ENCODE assay signal across 8 mouse cellular contexts in genomic region chr13:63642617-63643016, GRCm38 (mm10).
A peak's percentile ranks its signal among the peaks of the same experiment; 100 is the strongest.
DNase-seq lines count a peak whose midpoint lies in the region; ATAC-seq lines count a peak whose summit lies in the region.

No protein-coding gene starts in this region.

- no peaks in the 10 kb centered on the region for H3K27me3 ChIP-seq in hindbrain, embryonic 16.5 days (replicated peaks; ENCODE audit: control insufficient read depth, insufficient read depth, low read length)

- H3K9me3 ChIP-seq in hindbrain, embryonic 16.5 days (ENCODE audit: control insufficient read depth, low read length), result no peaks in the 10 kb centered on the region

- WGBS in hindbrain, embryonic 16.5 days, result 44% methylated on average over 5 of the region's 5 CpGs

- peak; percentile 89 for DNase-seq in adrenal gland, adult 2 months
- peak; percentile 3 for DNase-seq in cerebellum, adult 9-11 months
- DNase-seq in gastrocnemius, postnatal 10 days, result peak; percentile 75
- DNase-seq in left cerebral cortex, postnatal 10 days (ENCODE audit: extremely low spot score in 1 of 2, low spot score in 2 of 2), result peak; percentile 13 to 89
- DNase-seq in lung, postnatal 4 days, result peak; percentile 85 to 92
- DNase-seq in telencephalon, adult 2 months (ENCODE audit: low read depth, low spot score), result peak; percentile 58
- DNase-seq in c-Kit-positive CD71-positive TER-119-positive erythroid progenitor cells, embryonic 14.5 days (ENCODE audit: low spot score), result no peak

- no peak overlapping the region for H3K27ac ChIP-seq in hindbrain, embryonic 16.5 days (ENCODE audit: low read depth, low read length)

- intact Hi-C loops in left cerebral cortex, postnatal 10 days (cut with DNase I), result no loop called here

- no peak overlapping the region for H3K4me3 ChIP-seq in hindbrain, embryonic 16.5 days (ENCODE audit: low read length)

- no peaks in the 10 kb centered on the region for H3K36me3 ChIP-seq in hindbrain, embryonic 16.5 days (ENCODE audit: control insufficient read depth, insufficient read depth, low read length)

- no peak overlapping the region for H3K9ac ChIP-seq in hindbrain, embryonic 16.5 days (ENCODE audit: low read depth, low read length)

- peak; percentile 76 for ATAC-seq in hindbrain, embryonic 16.5 days

- no peak overlapping the region for H3K4me2 ChIP-seq in hindbrain, embryonic 16.5 days (ENCODE audit: low read length)

- no peaks in the 10 kb centered on the region; the same call in 1 of the 2 replicates for H3K4me1 ChIP-seq in hindbrain, embryonic 16.5 days (ENCODE audit: control insufficient read depth, insufficient read depth, low read depth, low read length)
